Mouse (Mus musculus) heart, embryonic 13.5 days (tissue): ENCODE results near the gene 4933430I17Rik. TPM values are rescaled to one million over a fixed set of nuclear protein-coding genes. Genes with fewer than 3 reads are reported as not detected.
A peak's percentile ranks its signal among the peaks of the same experiment; 100 is the strongest.

ENCODE experiments used
- ATAC-seq: fragments of 200-750 bp; cut with Nextera tagmentation; 2 replicates; pipeline ENCODE4 v1.8.0; 2017; ENCODE audit warnings: moderate TSS enrichment; ENCODE audit not compliant: insufficient number of reproducible peaks, low FRiP score, low TSS enrichment; ENCODE audit errors: extremely low read depth
- H3K27ac ChIP-seq: fragments of 300-500 bp; sonication (generic); replicated peaks from 2 replicates; pipeline ENCODE4 v1.5.1; 2015; ENCODE audit warnings: moderate library complexity, mild to moderate bottlenecking, inconsistent platforms
- H3K27me3 ChIP-seq: fragments of 300-500 bp; sonication (generic); replicated peaks from 2 replicates; pipeline ENCODE4 v1.6.1; 2015; ENCODE audit warnings: mild to moderate bottlenecking, inconsistent platforms
- H3K36me3 ChIP-seq: fragments of 300-500 bp; sonication (generic); 2 replicates; pipeline ENCODE4 v1.6.1; 2015; ENCODE audit warnings: mild to moderate bottlenecking, inconsistent platforms
- H3K4me1 ChIP-seq: fragments of 300-500 bp; sonication (generic); 2 replicates; pipeline ENCODE4 v1.6.1; 2015; ENCODE audit warnings: inconsistent platforms
- H3K4me2 ChIP-seq: fragments of 300-500 bp; sonication (generic); 2 replicates; pipeline ENCODE4 v1.6.1; 2015; ENCODE audit warnings: inconsistent platforms, mild to moderate bottlenecking, moderate library complexity
- H3K4me3 ChIP-seq: fragments of 300-500 bp; sonication (generic); 2 replicates; pipeline ENCODE4 v1.5.1; 2015; ENCODE audit warnings: moderate library complexity, mild to moderate bottlenecking, inconsistent platforms
- H3K9ac ChIP-seq: fragments of 300-500 bp; sonication (generic); 2 replicates; pipeline ENCODE4 v1.6.1; 2015; ENCODE audit warnings: inconsistent platforms, mild to moderate bottlenecking, moderate library complexity
- H3K9me3 ChIP-seq: fragments of 300-500 bp; sonication (generic); 2 replicates; pipeline ENCODE4 v1.6.1; 2016; ENCODE audit warnings: inconsistent platforms
- WGBS: fragments of 180-500 bp; shearing (Covaris S2); methylation state at CpG from one replicate; pipeline ENCODE4 v1.1.7; 2015; ENCODE audit warnings: mixed read lengths; 5-methylcytosine and 5-hydroxymethylcytosine counted together
- polyA plus RNA-seq: library from polyadenylated mRNA; unstranded; fragments of >200 nt; fragmentation: Nextera tagmentation; extraction: Ambion mirVana; gene quantifications from 2 replicates; pipeline ENCODE4 v1.2.1, GENCODE M21; 2015

The 4933430I17Rik gene
- polyA plus RNA-seq, 1 experiment from 2014 or later, result 0.16 TPM

DNA sequence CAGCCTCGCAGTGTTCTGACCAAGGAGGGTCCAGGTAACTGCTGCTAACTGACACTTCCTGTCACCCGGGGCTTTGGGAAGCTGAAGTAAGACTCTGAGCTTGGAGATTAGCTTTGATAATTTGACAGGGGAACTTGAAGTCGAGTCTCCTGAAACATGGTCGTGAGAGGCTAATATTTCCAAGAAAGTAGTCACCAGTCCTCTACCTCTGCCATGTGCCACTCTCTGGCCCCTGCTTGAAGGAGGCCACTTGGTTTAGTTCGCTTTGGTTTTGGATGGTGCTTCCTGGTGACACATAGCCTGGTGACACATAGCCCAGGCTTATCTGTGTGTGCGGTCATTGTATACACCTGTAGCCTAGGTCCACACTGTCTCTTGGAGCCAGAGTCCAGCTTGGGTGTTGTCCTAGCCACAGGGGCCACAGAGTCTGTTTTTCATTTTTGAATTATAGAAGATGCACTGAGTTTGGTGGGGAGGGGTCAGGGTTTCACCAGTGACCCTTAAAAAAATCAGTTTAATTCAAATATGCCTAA is 34.7 kb downstream of the 4933430I17Rik start, which contains the start of gene Rgs3:
TSS of gene Rgs3 (plus strand) at position 51 of the 533 bp plus-strand sequence.
- Histone ChIP-seq H3K27me3 (peaks cover 64% of the 10 kb centered on the region), H3K4me2 (no peak within 1 kb of the TSS), H3K27ac (no peak within 1 kb of the TSS), H3K9me3 (no peaks in the 10 kb centered on the region), H3K9ac (no peak within 1 kb of the TSS), H3K4me3 (no peak within 1 kb of the TSS), H3K4me1 (peaks cover 24% of the 10 kb centered on the region), H3K36me3 (no peaks in the 10 kb centered on the region)
- WGBS, result 43% methylated on average over 6 of the region's 6 CpGs
- ATAC-seq, result no peak

- peaks cover 27% of the 10 kb centered on the region for H3K4me1 ChIP-seq
- H3K9me3 ChIP-seq, result no peaks in the 10 kb centered on the region
- ATAC-seq, result no peak
- no peak overlapping the region for H3K27ac ChIP-seq
- 0 out of 2 replicates have a peak overlapping the region, but pooled peaks have one; percentile 14 for H3K9ac ChIP-seq
- peaks cover 76% of the 10 kb centered on the region for H3K27me3 ChIP-seq
- H3K4me3 ChIP-seq, result no peak overlapping the region
- H3K4me2 ChIP-seq, result no peak overlapping the region
- no peaks in the 10 kb centered on the region for H3K36me3 ChIP-seq
- 23% methylated on average over 4 of the region's 4 CpGs for WGBS
Measured at GRCm38 (mm10) chr4:62560963-62561629, 35.9 kb downstream of the 4933430I17Rik start.

DNA sequence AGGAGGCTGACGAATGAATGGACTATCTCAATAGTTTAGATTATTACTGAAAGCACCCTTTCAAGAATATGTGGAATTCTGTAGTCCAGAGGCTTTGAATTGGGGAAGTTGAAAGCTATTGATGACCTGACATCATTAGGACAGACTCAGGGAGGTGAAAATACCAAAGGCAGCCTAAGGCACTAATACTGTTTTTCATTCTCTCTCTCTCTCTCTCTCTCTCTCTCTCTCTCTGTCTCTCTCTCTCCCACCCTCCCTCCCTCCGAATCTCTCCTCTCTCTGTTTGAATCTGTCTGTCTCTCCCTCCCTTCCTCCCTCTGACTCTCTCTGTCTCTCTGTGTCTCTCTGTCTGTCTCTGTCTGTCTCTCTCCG is 36.4 kb downstream of the 4933430I17Rik start:
- 52% methylated on average over 3 of the region's 3 CpGs for WGBS
- no peak for ATAC-seq
- peaks cover 33% of the 10 kb centered on the region for H3K4me1 ChIP-seq
- H3K36me3 ChIP-seq, result no peaks in the 10 kb centered on the region
- H3K9ac ChIP-seq, result 0 out of 2 replicates have a peak overlapping the region, but pooled peaks have one; percentile 14
- H3K4me2 ChIP-seq, result no peak overlapping the region
- no peaks in the 10 kb centered on the region for H3K9me3 ChIP-seq
- H3K4me3 ChIP-seq, result no peak overlapping the region
- H3K27me3 ChIP-seq, result peaks cover 82% of the 10 kb centered on the region
- no peak overlapping the region for H3K27ac ChIP-seq

DNA sequence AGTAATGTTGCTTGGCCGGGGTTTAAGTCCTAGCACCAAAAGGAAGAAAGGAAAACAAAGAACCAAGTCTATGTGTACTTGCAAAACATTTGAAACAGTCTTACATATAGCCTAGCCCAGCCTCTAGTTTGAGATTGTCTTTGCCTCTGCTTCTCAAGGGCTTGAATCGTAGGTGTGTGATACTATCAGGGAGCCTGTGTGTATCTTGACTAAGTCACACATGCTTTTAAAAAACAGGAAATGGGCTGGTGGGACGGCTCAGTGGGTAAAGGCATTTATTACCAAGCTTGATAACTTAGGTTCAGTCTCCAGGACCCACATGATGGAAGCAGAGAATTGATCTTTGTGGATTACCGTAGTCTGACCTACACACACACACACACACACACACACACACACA is 36.8 kb downstream of the 4933430I17Rik start:
- H3K4me1 ChIP-seq, result peaks cover 35% of the 10 kb centered on the region
- H3K4me2 ChIP-seq, result no peak overlapping the region
- no peak for ATAC-seq
- no peaks in the 10 kb centered on the region for H3K9me3 ChIP-seq
- H3K27ac ChIP-seq, result no peak overlapping the region
- H3K4me3 ChIP-seq, result no peak overlapping the region
- WGBS, result 72% methylated on average over 4 of the region's 4 CpGs
- no peaks in the 10 kb centered on the region for H3K36me3 ChIP-seq
- 0 out of 2 replicates have a peak overlapping the region, but pooled peaks have one; percentile 14 for H3K9ac ChIP-seq
- peaks cover 85% of the 10 kb centered on the region for H3K27me3 ChIP-seq

DNA sequence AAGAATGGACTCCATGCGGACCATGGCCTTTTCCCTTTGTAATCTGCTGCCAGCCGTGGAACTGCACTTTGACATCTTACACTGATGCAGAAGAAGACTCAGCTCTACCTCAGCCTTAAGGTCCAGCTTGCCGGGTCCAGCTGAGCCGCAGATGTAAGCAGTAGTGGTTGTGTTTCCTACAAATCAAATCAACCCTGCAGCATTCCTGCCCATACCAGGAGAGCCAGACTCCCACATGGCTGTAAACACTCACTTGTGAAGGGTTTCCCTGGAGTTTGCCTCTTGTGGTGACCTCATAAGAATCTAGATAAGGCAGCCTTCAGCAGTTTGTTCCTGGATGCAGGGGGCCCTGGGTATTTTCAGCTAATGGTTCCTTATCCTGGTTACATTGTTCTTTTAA is 41.4 kb downstream of the 4933430I17Rik start:
- Histone ChIP-seq H3K4me1 (peaks cover 44% of the 10 kb centered on the region), H3K4me3 (no peak overlapping the region), H3K9me3 (no peaks in the 10 kb centered on the region), H3K27me3 (peaks cover 90% of the 10 kb centered on the region), H3K9ac (peak overlapping the region; percentile 19; the same call in 1 of the 2 replicates), H3K27ac (peak overlapping the region; percentile 56), H3K4me2 (peak overlapping the region; percentile 9; the same call in 1 of the 2 replicates), H3K36me3 (no peaks in the 10 kb centered on the region)
- no peak for ATAC-seq
- WGBS, result 29% methylated on average over 4 of the region's 4 CpGs

DNA sequence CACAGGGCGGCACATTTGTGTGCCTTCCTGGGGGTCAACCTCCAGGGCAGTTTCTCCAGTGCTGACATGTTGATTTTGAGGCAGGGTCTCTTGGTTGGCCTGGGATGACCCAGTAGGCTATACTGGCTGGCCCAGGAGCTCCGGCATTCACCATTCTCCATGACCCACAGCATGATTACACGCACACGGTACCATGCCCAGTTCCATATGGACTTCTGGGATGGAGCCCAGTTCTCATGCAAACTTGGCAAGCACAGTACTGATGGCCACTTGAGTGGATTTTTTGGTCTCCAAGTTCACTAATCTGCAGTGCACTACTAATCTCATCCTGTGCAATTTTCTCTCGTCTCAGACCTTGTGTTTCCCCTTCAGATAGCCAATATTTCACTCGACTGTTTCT is 42.5 kb downstream of the 4933430I17Rik start:
- Histone ChIP-seq H3K27ac (no peak overlapping the region), H3K4me2 (no peak overlapping the region), H3K9me3 (no peaks in the 10 kb centered on the region), H3K9ac (no peak overlapping the region), H3K4me3 (no peak overlapping the region), H3K27me3 (peaks cover 90% of the 10 kb centered on the region), H3K4me1 (peaks cover 41% of the 10 kb centered on the region), H3K36me3 (no peaks in the 10 kb centered on the region)
- no peak for ATAC-seq
- 73% methylated on average over 6 of the region's 6 CpGs for WGBS

GRCm38 (mm10) chr4:62568359-62568758 is 43.2 kb downstream of the 4933430I17Rik start:
- Histone ChIP-seq H3K27ac (no peak overlapping the region), H3K4me1 (peaks cover 41% of the 10 kb centered on the region), H3K27me3 (peaks cover 90% of the 10 kb centered on the region), H3K9me3 (no peaks in the 10 kb centered on the region), H3K4me3 (no peak overlapping the region), H3K36me3 (no peaks in the 10 kb centered on the region), H3K4me2 (no peak overlapping the region), H3K9ac (no peak overlapping the region)
- WGBS, result 81% methylated on average over 1 of the region's 1 CpGs
- ATAC-seq, result no peak

GRCm38 (mm10) chr4:62569603-62570002 is 44.4 kb downstream of the 4933430I17Rik start:
- Histone ChIP-seq H3K27ac (peak overlapping the region; percentile 48; the same call in 1 of the 2 replicates), H3K4me2 (no peak overlapping the region), H3K36me3 (no peaks in the 10 kb centered on the region), H3K4me3 (no peak overlapping the region), H3K9me3 (no peaks in the 10 kb centered on the region), H3K27me3 (peaks cover 79% of the 10 kb centered on the region), H3K4me1 (peaks cover 41% of the 10 kb centered on the region), H3K9ac (no peak overlapping the region)
- ATAC-seq, result no peak
- 65% methylated on average over 5 of the region's 5 CpGs for WGBS

GRCm38 (mm10) chr4:62570029-62570428 is 44.9 kb downstream of the 4933430I17Rik start:
- peak overlapping the region; percentile 48 for H3K27ac ChIP-seq
- peaks cover 41% of the 10 kb centered on the region for H3K4me1 ChIP-seq
- no peak overlapping the region for H3K9ac ChIP-seq
- H3K27me3 ChIP-seq, result peaks cover 74% of the 10 kb centered on the region
- 29% methylated on average over 5 of the region's 5 CpGs for WGBS
- no peaks in the 10 kb centered on the region for H3K36me3 ChIP-seq
- no peak for ATAC-seq
- H3K4me3 ChIP-seq, result no peak overlapping the region
- peak overlapping the region; percentile 33 for H3K4me2 ChIP-seq
- H3K9me3 ChIP-seq, result no peaks in the 10 kb centered on the region

DNA sequence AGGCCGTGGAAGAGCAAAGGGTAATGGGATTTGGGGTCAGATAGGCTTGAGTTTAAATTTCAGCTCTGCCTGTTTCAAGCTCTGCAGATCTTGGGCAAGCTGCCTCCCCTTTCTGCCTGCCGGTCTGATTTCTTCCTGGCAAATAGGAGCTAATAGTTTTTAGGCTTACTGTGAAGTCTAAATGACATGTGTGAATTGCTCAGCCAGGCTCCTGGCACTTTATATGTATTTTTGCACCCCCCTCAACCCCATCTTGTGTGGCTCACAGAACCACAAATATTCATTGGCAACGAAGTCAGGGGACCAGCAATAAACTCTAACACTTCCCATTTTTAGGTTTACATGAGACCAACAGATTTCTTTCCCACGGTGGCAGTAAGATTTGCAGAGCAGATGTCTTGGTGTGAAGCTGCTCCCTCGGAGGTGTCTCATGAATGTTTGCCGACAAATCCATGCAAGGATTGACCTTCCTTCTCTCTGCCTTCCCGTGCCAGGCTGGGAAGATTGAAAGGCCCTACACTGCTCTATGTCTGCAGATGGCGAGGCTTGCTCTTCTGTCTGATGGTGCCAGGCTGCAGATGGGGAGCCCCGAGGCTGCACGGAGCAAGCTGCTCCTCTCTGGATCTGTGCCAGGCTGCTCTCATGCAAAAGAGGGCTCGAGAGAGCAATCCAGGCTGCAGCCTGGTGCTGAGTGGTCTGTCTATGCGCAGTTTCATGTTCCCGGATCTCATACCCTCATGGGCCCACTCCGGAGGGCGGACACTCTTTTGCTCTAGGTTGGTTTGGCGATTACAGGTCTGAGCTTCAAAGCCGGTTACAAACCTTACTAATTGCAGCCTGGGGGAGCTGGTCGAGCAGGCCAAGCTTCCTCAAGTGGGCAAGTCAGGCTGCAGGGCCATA is 57.4 kb downstream of the 4933430I17Rik start:
- ATAC-seq, result 0 out of 2 replicates have a peak, but pooled peaks have one; percentile 46
- Histone ChIP-seq H3K36me3 (no peaks in the 10 kb centered on the region), H3K9me3 (no peaks in the 10 kb centered on the region), H3K4me3 (peak overlapping the region; percentile 52), H3K27ac (0 out of 2 replicates have a peak overlapping the region, but pooled peaks have one; percentile 37), H3K4me2 (peak overlapping the region; percentile 75), H3K9ac (peak overlapping the region; percentile 72), H3K4me1 (peaks cover 21% of the 10 kb centered on the region), H3K27me3 (peaks cover 82% of the 10 kb centered on the region)
- 27% methylated on average over 18 of the region's 18 CpGs for whole genome bisulfite sequencing
